Mouse (Mus musculus) T-helper 17 cell (primary cell): ENCODE results near the gene Tmbim1.

Source experiments
- in situ Hi-C, 2 experiments: fragments of 300-600 bp; cut with MboI, MseI; formaldehyde crosslinking; loops; 1 replicate in 1 of 2; 2 replicates in 1 of 2; pipeline ENCODE4 v1.15.1; 2025; ENCODE audit warnings: high pct_unique_total_duplicates in 2 of 2

The Tmbim1 gene

DNA sequence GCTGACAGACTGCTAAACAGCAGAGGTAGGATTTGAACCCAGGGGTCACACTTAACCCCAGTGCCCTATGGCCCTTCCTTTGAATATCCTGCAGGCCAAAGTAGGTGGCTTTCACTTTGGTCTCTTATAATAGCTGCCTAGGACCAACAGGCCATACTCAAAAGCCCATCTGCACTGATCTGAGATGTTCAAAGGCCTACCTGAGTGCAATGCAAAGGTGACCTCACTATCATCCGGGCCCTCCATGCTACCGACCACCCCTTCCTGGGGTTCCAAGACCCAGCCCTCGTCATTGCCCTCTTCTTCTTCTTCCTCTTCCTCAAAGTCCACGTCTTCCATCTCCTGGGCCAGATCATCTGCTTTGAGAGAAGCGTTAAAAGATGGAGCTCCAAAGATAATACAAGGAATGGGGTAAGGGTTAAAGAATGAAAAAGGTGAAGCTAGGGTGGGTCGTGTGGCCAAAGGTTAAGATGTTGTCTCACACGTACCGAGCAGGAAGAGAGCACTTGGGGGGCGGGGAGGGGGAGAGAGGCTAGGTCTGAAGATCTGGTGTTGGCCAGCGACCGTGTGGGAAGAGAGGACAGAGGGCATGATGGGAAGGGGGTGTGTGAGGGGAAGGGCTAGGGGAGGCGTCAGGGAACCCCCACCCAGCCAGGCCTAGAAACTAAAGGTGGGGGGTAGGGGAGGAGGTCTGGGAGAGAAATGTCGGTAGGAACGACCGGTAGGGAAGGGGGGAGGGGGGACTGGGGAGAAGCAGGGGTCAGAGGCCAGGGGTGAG, 21.5 kb downstream of the Tmbim1 start:
- in situ Hi-C loops = loop anchor here (5.0 to 25.0 kb wide), 2 partner anchors 72 to 103 kb away; partner anchors contain the start of genes Ctdsp1 (in 1 of the 2) and Slc11a1 (in 1 of the 2)

DNA sequence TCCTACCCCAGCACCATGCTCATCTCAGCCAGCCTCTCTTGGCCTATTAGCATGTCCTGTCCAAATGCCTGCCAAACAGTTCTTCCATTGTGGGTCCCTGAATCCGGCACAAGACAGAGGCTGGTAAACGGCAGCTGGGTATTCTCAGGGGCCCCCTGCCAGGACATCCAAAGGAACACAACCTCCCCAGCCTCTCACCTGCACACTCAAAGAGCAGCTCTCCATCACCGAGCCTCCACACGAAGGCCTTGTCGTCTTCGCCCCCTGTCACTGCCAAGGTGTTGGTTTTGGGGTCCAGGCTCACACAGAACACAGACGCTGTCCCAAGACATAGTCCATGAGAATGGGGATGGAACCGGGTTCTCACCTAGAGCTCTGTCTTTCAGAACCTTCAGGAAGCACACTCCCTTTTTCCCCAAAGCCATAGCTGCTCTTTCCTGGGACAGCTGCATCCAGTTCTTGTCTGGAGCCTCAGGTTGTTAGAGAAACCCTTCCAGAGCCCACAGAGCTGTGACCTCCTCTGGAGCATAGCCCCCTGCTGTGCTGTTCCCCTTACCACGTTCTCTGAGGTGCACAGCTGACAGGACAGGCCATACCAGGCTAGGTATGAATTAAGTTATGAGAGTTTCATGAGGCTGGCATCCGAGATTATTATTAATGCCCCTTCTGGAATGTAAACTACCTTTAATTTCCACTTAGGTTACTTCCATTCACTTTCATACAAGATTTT, 22.4 kb downstream of the Tmbim1 start:
- in situ Hi-C loops = loop anchor here (5.0 to 25.0 kb wide), 2 partner anchors 71 to 104 kb away; partner anchors contain the start of genes Ctdsp1 (in 1 of the 2) and Slc11a1 (in 1 of the 2)

DNA sequence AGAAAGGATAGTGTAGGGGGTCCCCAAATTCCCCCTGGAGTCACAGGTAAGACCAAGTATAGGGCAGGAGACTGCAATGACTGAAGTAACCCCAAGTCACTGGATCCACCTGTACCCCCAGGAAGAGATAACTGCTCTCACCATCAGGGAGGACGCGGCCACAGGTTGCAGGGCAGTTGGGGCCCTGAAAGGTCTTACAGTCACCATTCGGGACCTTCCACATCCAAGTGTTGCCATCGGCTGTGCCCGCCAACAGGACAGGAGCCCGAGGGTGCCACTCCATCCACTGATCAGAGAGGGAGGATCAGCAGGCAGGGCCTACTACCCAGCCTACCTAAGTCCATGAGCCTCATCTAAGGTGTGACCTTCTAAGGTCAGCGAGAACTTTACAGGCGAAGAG, 23.5 kb downstream of the Tmbim1 start:
- in situ Hi-C loops = loop anchor here (5.0 to 25.0 kb wide), 2 partner anchors 70 to 105 kb away; partner anchors contain the start of genes Ctdsp1 (in 1 of the 2) and Slc11a1 (in 1 of the 2)

DNA sequence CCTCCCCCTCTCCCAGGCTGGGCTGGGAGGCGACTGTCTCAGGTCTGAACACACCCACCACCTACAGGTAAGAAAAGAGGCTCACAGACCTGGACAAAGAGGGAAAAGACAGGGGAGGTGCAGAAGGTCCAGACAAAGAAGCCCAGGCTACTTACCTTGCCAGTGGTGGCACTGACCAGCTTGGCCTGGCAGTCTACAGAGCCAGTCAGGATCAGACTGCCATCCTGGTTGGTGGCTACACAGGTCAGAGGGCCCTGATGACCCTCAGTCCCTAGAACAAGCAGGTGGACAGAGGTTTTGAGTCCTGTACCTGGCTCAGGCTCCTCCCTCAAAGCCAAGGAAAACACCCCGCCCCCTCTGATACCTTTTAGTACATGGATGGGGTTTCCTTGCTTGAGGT, 24.1 kb downstream of the Tmbim1 start:
- in situ Hi-C loops = loop anchor here (5.0 to 25.0 kb wide), 2 partner anchors 69 to 106 kb away; partner anchors contain the start of genes Ctdsp1 (in 1 of the 2) and Slc11a1 (in 1 of the 2)

DNA sequence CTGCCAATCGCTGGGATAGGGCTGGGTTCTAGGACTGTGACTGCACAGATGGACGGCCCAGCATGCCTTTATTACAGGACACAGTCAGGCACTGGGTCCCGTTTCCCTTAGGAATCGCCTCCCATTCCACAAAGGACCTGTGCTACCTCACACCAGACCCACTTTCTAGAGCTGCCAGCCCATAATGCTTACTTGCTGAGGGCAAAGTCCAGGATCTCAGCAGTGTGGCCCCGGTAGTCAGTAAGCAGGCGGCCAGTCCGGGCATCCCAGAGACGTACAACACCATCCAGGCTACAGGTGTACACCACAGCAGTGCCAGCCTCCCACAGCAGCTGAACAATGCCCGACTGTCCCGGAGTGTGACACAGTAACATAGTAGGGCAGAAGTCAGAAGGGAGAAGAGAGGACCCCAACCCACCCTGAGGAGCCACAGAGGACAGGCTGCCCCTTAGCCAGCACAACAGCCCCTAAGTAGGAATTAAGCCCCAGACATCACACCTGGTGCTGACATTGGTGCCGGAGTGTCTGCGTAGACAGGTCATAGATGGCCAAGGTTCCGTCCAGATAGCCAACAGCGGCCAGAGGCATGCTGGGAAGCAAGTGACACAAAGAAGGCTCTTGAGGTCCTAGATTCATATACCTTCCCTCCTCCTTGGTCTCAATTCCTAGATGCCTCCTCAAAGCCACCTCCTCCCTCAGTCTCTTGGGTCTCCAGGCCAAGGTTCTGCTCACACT, 24.7 kb downstream of the Tmbim1 start:
- in situ Hi-C loops = loop anchor here (5.0 to 25.0 kb wide), 2 partner anchors 68 to 107 kb away; partner anchors contain the start of genes Ctdsp1 (in 1 of the 2) and Slc11a1 (in 1 of the 2)

DNA sequence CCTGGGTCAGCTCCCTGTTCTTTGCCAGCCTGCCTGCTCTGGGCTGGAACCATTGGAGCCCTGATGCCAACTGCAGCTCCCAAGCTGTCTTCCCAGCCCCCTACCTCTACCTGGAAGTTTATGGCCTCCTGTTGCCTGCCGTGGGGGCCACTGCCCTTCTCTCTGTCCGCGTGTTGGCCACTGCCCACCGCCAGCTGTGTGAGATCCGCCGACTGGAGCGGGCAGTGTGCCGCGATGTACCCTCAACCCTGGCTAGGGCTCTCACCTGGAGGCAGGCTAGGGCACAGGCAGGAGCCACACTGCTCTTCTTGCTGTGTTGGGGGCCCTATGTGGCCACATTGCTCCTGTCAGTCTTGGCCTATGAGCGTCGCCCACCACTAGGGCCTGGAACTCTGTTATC, 26.4 kb downstream of the Tmbim1 start:
- in situ Hi-C loops = loop anchor here in 1 of 2 experiments (25.0 kb wide), 1 partner anchor 108 kb away; the partner anchor contains the start of genes Ctdsp1 and Slc11a1

DNA sequence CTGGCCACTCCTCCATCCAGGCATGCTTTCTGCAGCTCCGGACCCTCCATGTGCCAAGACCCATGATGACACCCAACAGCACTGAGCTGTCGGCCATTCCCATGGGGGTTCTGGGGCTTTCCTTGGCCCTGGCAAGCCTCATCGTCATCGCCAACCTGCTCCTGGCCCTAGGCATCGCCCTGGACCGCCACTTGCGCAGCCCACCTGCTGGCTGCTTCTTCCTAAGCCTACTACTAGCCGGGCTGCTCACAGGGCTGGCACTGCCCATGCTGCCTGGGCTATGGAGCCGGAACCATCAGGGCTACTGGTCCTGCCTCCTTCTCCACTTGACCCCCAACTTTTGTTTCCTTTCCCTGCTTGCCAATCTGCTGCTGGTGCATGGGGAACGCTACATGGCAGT, 26.9 kb downstream of the Tmbim1 start, which contains the start of gene Gpbar1:
Gpbar1 (plus strand) TSS at position 13 of the 400 bp plus-strand sequence.
- in situ Hi-C loops = loop anchor here in 1 of 2 experiments (25.0 kb wide), 1 partner anchor 109 kb away; the partner anchor contains the start of genes Ctdsp1 and Slc11a1

DNA sequence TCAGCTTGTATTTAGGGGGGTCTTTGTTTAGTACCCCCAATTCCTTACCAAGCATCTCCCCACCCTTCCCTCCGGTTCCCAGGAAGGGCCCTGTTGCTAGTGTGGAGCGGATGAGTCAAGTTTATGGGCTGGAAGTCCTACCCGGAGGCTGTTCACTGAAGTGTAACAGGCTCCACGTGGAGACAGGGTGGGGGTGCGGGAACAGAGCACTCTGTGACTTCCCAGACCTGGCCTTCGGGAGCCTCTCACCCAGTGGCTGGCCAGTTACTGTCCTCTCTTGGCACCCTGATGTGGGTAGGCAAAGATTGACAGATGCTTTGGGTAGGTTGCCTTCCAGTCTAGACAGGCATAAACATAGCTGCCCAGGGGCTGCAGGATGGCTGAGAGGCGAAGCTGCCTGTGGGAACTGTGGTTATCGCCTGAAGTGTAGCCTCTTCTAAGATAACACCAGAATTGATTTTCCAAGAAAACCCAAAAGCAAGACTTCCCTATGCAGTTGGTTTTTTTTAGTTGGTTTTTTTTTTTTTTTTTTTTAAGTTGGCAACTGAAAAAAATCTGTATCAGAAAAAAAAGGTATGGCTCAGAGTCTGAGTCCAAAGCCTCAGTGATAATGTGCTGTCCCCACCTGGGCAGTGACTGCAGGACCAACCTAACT, 27.4 kb downstream of the Tmbim1 start:
- in situ Hi-C loops = loop anchor here in 1 of 2 experiments (25.0 kb wide), 1 partner anchor 109 kb away; the partner anchor contains the start of genes Ctdsp1 and Slc11a1

DNA sequence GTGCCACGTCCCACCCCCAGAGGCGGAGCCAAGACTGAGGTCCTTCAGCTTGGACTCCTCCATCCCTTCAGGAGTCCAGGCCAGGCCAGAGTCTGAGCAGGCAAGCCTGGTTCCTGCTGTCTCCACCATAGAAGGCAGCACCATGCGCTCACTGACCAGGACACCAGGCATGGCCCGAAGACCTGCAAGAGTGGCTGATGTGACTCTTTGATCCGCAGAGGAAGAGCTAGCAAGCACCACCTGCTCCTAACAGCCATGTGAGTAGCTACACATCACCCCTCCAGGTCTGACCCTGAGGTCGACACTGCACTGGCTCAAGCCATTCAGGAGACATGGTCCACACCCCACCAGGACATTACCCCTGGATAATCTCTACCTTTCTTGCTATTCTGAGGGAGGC, 28.4 kb downstream of the Tmbim1 start:
- in situ Hi-C loops = loop anchor here in 1 of 2 experiments (25.0 kb wide), 1 partner anchor 110 kb away; the partner anchor contains the start of genes Ctdsp1 and Slc11a1

DNA sequence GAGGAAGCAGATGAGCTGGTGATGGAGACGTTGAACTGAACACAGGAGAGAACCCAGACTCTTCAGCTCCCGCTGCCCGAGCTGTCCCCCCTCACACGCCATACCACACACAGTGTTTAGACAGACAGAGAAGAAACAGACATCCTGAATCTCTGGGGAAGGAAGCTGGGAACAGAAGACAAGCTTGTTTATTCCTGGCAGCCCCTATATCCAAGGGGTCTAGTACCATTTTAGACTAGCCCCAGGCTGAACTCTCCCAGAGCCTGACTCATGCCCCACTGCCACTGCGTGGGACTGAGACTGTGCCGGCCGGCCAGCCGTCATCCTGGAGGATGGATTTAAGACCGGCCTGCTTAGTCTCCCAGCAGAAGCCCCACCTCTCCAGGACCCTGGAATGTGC, 30.4 kb downstream of the Tmbim1 start:
- in situ Hi-C loops = loop anchor here in 1 of 2 experiments (25.0 kb wide), 1 partner anchor 112 kb away; the partner anchor contains the start of genes Ctdsp1 and Slc11a1

DNA sequence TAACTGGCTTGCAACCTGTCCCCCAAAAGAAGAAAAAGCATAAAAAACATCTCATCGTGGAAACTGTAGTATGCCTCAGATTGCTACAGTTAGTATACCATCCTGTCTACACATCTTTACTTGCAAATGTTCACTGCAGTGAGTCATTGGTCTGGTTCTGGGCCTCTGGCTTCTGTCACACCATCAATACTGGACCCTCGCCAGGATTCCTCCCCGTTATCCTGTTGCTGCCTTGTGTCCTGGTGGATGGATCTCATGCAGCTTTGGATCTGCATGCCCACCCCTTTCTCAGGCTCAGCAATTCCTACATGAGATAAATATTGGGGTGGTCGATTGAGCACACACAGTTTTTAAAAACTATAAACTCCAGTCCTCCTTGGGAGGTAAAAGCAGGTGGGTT, 33.8 kb downstream of the Tmbim1 start:
- in situ Hi-C loops = no loop called here

DNA sequence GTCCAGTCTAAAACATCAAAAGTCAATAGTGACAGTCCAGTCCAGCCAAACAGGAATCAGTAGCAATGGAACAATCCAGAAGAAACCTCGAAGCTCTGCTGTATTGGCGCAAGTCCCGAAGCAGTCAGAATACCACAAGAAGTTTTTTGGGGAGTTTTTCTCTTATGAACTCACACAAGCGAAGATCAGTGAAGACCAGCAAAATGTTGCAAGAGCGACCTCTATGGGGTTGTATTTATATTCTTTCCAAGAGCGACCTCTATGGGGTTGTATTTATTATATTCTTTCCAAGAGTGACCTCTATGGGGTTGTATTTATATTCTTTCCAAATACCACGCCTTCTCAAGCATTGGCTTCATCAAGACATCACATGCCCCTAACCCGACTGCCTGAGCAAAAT, 36.7 kb downstream of the Tmbim1 start:
- in situ Hi-C loops = no loop called here

DNA sequence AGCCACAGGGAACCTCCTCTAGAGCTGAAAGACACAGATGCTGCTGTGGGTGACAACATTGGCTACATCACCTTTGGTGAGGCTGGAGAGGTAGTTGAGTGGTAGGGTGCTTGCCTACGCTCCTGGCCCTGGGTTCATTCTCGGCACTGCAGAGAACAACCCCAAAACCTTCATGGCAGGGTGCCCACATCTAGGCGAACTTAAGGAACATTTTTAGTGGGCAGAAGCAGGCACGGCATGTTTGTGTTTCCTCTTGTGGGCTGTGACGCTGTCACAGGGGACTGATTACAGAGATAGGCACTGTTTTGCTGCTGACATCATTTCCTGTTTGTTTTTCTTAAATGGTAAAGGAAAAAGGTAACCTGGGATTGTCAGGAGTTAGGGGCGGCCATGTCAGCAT, 42.9 kb downstream of the Tmbim1 start:
- in situ Hi-C loops = no loop called here

DNA sequence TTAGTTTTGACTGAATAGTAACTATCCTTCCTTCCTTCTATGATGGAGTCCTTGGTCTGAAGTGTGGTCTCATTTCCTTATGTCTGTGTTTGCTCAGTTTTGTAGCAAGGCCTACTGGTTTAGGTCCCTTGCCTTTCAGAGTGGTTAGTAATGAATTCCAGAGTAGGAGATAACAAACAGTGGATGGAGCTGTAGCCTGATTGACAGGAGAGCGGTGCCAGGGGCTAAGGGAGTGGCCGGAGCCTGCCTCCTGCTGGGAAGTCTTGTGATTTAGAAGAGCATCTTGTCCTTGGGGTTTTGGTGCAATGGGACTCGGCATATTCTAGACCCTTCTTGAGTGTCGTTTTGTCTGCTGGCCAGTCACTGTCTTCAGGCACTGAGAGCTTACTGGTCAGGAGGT, 48.6 kb downstream of the Tmbim1 start:
- in situ Hi-C loops = loop anchor here in 1 of 2 experiments (10.0 kb wide), 1 partner anchor 868 kb away; the partner anchor contains the start of gene Nhej1

DNA sequence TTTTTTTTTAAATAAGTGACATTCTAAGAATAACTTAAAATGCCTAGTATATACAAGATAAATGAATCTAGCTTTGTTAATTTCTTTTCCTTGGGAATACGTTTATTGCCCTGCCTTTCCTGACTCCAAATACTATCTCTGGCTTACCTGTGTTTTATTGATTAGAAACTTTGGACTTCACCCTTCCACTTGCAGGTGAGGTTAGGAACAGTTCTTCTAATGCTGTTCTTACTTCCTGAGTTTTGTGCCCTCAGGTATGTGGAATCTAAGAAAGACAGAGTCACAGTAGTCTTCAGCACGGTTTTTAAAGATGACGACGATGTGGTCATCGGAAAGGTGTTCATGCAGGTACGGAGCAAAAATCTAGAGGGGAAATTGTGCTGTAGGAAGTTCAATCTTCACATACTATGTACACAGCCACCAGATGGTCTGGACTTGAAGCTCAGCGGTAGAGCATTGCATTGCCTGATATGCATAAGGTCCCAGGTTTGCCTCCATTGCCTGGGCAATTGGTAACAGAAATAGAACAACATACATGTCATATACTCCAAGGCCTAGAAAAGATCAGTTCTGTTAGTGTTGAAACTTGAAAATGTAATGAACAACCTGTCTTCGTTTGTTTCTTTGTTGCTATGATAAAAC, 49.6 kb downstream of the Tmbim1 start:
- in situ Hi-C loops = loop anchor here in 1 of 2 experiments (10.0 kb wide), 1 partner anchor 869 kb away; the partner anchor contains the start of gene Nhej1

DNA sequence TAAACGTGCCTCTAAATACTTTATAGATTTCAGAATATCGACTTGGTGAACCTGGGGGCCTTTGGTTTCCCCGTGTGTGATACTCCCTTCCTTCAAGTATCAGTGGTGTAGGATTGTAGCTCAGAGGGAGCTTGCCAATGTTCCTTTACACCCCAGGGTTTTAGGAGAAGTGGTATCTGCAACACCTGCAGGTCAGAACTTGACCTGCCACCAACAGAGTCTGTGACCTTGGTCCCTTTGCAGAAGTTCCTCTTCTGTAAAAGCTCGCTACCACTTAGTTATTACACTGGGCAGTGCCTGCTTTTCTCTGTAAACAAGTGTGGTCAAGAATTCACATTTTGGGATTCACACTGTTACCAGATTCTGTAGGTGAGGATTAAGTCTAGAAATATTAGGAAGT, 55.3 kb downstream of the Tmbim1 start:
- in situ Hi-C loops = loop anchor here in 1 of 2 experiments (10.0 kb wide), 1 partner anchor 875 kb away; the partner anchor contains the start of gene Nhej1

DNA sequence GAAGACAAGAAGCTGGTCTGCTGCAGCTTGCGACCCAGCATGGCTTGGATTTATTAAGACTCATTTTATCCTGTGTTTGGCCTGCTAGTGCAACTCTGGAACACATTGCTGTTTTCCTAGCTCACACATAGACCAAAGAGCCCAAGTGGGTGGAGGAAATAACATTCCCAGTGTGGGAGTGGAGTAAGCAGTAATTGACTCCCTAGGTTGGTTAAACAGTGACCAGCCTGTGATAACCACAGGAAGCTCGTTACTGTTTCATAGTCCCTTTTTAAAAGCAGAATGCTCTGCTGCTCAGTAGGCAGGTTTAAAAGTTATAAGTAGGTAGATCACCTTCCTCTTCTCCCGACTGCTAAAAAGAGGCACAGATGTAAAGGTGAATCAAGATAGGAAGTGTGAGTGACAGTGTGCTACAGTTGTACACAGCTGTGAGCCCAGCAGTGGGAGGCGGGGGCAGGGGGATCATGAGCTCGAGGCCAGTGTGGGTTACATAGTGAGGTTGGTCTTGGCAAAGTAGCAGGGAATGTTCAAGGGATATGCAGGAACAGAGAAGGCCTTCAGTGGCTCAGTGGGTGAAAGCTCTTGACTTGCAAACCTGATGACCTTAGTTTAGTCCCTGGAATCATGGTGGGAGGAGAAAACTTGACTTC, 56.0 kb downstream of the Tmbim1 start:
- in situ Hi-C loops = loop anchor here in 1 of 2 experiments (10.0 kb wide), 1 partner anchor 895 kb away; the partner anchor contains the start of genes Cnppd1 and Retreg2

DNA sequence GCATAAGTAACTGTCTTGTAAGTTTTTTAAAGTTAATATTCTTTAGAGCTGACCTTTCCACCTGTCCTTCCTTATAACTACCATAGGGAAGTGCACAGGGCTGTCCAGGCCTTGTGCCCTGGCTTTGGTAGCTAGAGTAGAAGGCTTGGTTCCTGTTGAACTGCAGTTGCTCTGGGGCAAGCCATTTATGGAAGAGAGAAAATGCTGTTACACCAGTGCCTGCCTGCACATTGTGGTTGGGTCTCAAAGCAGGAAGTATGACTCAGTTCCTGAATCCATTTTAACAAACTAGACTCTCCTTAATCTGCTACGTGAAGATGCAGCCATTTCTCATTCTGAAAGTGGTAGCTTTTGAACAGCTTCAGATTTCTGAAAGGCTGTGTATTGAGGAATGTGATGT, 56.6 kb downstream of the Tmbim1 start:
- in situ Hi-C loops = loop anchor here in 1 of 2 experiments (10.0 kb wide), 1 partner anchor 896 kb away; the partner anchor contains the start of genes Cnppd1 and Retreg2

DNA sequence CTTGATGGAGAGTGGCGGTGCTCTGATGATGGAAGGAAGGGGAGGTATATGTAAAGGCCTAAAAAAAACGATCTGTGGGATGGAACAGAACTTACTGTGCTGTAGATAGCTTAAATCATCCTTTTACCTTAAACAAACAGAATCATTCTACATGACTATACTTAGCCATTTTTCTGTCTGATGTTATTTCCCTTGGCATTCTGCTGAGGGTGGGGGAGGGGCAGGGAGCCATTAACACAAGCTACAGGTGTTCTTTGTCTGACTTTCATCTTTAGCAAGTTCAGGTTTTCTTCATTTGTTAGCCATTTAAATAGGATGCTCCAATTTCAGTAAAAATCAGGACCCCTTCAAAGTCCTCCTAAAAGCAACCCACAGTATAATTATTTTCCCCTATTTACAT, 59.9 kb downstream of the Tmbim1 start:
- in situ Hi-C loops = loop anchor here in 1 of 2 experiments (10.0 kb wide), 1 partner anchor 899 kb away; the partner anchor contains the start of genes Cnppd1 and Retreg2
